Mouse (Mus musculus) liver, adult 2 months (tissue): ENCODE results near the gene Tmod4. TPM values are rescaled to one million over a fixed set of nuclear protein-coding genes. Genes with fewer than 3 reads are reported as not detected.

Experiments
- DNase-seq: peaks from one replicate; pipeline ENCODE4 v3.0.0-alpha.2; 2011; ENCODE audit warnings: low read depth, low spot score; ENCODE audit errors: extremely low read depth
- H3K27ac ChIP-seq: fragments of 200-500 bp; replicated peaks from 2 replicates; pipeline ENCODE4 v1.5.1; 2012; ENCODE audit warnings: low read depth, mild to moderate bottlenecking, control low read depth, inconsistent platforms, low read length; ENCODE audit not compliant: insufficient read depth
- H3K27me3 ChIP-seq: fragments of 200-500 bp; 2 replicates; pipeline ENCODE4 v1.6.1; 2012; ENCODE audit warnings: mild to moderate bottlenecking, moderate library complexity, low read length, inconsistent platforms; ENCODE audit not compliant: control insufficient read depth, insufficient read depth
- H3K36me3 ChIP-seq: fragments of 200-500 bp; 2 replicates; pipeline ENCODE4 v1.6.1; 2012; ENCODE audit warnings: low read length, inconsistent platforms; ENCODE audit not compliant: control insufficient read depth, insufficient read depth
- H3K4me1 ChIP-seq: fragments of 200-500 bp; 2 replicates; pipeline ENCODE4 v1.6.1; 2011; ENCODE audit warnings: low read length; ENCODE audit not compliant: control insufficient read depth, insufficient read depth
- H3K4me3 ChIP-seq: fragments of 200-500 bp; 2 replicates; pipeline ENCODE4 v1.5.1; 2011; ENCODE audit warnings: low read depth, mild to moderate bottlenecking, control low read depth, low read length, moderate library complexity; ENCODE audit not compliant: insufficient read depth
- H3K79me2 ChIP-seq: fragments of 200-500 bp; 2 replicates; pipeline ENCODE4 v1.6.1; 2012; ENCODE audit warnings: inconsistent platforms, mild to moderate bottlenecking, low read length, moderate library complexity; ENCODE audit not compliant: control insufficient read depth, insufficient read depth
- H3K9ac ChIP-seq: fragments of 200-500 bp; 2 replicates; pipeline ENCODE4 v1.6.1; 2012; ENCODE audit warnings: low read depth, mild to moderate bottlenecking, control low read depth, inconsistent platforms, low read length
- CTCF ChIP-seq: fragments of 200-500 bp; IDR thresholded peaks from 2 replicates; pipeline ENCODE4 v1.5.1; 2011; ENCODE audit warnings: low read depth, low read length, control low read depth
- POLR2A ChIP-seq: fragments of 200-500 bp; IDR thresholded peaks from 2 replicates; pipeline ENCODE4 v1.6.1; 2011; ENCODE audit warnings: low read length, control low read depth; ENCODE audit not compliant: insufficient read depth; ENCODE audit errors: extremely low read depth
- WGBS: fragments of 180-500 bp; shearing (Covaris S2); methylation state at CpG from one replicate; pipeline ENCODE4 v1.1.7; 2018; 5-methylcytosine and 5-hydroxymethylcytosine counted together
- polyA plus RNA-seq: library from polyadenylated mRNA; depleted of rRNA; stranded (reverse); fragments of >200 nt; gene quantifications from 2 replicates; pipeline ENCODE4 v1.2.3, GENCODE M21; 2012; rRNA removed
- total RNA-seq: library from RNA; depleted of rRNA; stranded (reverse); fragments of >200 nt; gene quantifications from 2 replicates; pipeline ENCODE4 v1.2.3, GENCODE M21; 2014; rRNA removed

The Tmod4 gene
- total RNA-seq = 0.65 TPM in 1 of 2 replicates, not detected in the other
- polyA plus RNA-seq = 0.25 TPM in 1 of 2 replicates, not detected in the other

DNA sequence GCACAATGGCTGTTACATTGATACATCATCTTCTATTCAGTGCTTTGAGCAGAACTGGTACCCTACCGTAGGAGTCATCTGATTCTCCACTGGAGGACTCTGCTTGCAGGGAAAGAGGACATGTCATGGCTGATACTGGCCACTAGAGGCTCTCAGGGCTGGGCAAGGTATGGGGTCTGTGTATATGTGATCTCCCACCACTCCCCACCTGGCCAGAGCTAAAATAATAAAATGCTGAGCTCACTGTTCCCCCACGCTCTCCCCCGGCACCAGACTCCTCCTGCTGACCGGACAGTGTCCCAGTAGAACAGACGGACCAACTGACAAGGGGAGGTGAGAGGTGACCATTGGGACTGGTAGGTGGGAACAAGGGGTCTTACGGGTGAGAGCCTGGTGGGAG lies at the start of gene Tmod4:
TSS of gene Tmod4 (plus strand) at position 231 of the 400 bp plus-strand sequence.
- H3K4me1 ChIP-seq = peaks cover 2% of the 10 kb centered on the region; the same call in 1 of the 2 replicates
- H3K9ac ChIP-seq = no peak within 1 kb of the TSS
- no peak within 1 kb of the TSS for H3K27ac ChIP-seq
- peaks cover 20% of the 10 kb centered on the region for H3K36me3 ChIP-seq
- DNase-seq = no peak
- no peaks in the 10 kb centered on the region for H3K79me2 ChIP-seq
- WGBS = 76% methylated on average over 6 of the region's 6 CpGs
- TF ChIP-seq CTCF (peak; percentile 48; the same call in 1 of the 2 replicates), POLR2A (no peak)
- no peak within 1 kb of the TSS for H3K4me3 ChIP-seq
- H3K27me3 ChIP-seq = no peaks in the 10 kb centered on the region

DNA sequence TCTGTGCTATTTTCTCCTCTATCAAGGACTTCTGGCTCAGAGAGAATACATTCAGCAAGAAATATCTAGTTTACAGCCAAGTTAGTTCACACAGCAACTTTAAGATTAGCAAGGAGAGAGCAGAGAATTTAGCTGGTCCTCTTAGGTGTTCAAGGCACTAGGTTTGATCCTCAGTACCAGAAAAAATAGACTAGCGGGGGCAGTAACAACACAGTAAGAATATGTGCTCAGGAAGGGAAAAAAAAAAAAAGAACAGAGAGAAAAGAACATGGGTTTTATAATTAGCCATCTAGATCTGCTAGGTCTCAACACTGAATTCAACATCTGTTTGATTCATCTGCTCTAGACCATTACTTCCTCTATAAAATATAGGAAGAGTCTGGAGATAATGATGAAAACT lies 36.2 kb upstream of the Tmod4 start:
- H3K9ac ChIP-seq = no peak overlapping the region
- no peak overlapping the region for H3K27ac ChIP-seq
- TF ChIP-seq CTCF (no peak), POLR2A (no peak)
- no peak overlapping the region for H3K4me3 ChIP-seq
- H3K27me3 ChIP-seq = no peaks in the 10 kb centered on the region
- 88% methylated on average over 1 of the region's 1 CpGs for WGBS
- H3K4me1 ChIP-seq = 0 out of 2 replicates have a peak, but pooled peaks cover 2% of the 10 kb centered on the region
- no peak for DNase-seq
- H3K79me2 ChIP-seq = no peaks in the 10 kb centered on the region; the same call in 1 of the 2 replicates
- no peaks in the 10 kb centered on the region for H3K36me3 ChIP-seq

DNA sequence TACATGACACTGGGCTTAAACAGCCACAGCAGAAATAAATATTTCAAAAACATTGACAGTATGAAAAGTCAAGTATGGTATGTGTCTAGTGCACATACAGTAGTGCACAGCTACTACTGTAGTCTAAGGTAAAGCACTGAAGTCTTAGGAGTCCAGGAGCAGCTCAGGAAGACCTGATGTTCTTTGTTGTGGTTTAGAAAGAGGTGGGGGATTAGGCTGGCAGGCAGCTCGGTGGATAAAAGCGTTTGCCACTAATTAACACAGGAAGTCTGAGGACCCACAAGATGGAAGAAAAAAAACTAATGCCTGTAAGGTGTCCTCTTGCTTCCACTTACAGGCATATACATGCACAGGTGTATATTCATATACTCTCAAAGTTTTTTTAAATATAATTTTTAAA lies 23.4 kb upstream of the Tmod4 start:
- 58% methylated on average over 2 of the region's 2 CpGs for WGBS
- Histone ChIP-seq H3K27ac (no peak overlapping the region), H3K4me1 (peaks cover 7% of the 10 kb centered on the region; the same call in 1 of the 2 replicates), H3K4me3 (no peak overlapping the region), H3K9ac (no peak overlapping the region), H3K27me3 (no peaks in the 10 kb centered on the region), H3K36me3 (peaks cover 8% of the 10 kb centered on the region; the same call in 1 of the 2 replicates), H3K79me2 (peaks cover 26% of the 10 kb centered on the region)
- TF ChIP-seq POLR2A = no peak
- TF ChIP-seq CTCF = no peak
- DNase-seq = no peak

DNA sequence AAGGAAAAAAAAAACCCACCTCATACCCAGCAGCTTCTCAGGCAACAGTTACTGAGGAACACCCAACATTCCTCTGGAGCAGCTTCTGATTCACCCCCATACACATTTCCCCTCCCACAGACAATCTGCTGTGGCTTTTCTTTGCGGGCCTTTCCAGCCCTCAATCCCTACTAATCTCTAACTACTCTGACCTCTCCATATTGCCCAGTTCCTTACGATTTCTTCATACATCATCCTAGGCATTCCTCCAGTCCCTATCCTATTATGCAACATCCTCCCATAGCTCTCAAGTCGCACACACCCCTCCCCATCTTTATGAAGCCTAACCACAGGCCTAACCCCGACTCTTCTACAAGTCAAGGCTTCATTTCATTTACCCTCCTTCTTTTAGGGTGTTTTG lies 19.2 kb upstream of the Tmod4 start:
- Histone ChIP-seq H3K27ac (no peak overlapping the region), H3K27me3 (no peaks in the 10 kb centered on the region), H3K4me1 (peaks cover 7% of the 10 kb centered on the region; the same call in 1 of the 2 replicates), H3K79me2 (peaks cover 23% of the 10 kb centered on the region), H3K9ac (peak overlapping the region; percentile 25; the same call in 1 of the 2 replicates), H3K36me3 (peaks cover 4% of the 10 kb centered on the region; the same call in 1 of the 2 replicates), H3K4me3 (peak overlapping the region; percentile 13; the same call in 1 of the 2 replicates)
- no peak for DNase-seq
- TF ChIP-seq CTCF (no peak), POLR2A (no peak)
- 18% methylated on average over 4 of the region's 4 CpGs for WGBS

DNA sequence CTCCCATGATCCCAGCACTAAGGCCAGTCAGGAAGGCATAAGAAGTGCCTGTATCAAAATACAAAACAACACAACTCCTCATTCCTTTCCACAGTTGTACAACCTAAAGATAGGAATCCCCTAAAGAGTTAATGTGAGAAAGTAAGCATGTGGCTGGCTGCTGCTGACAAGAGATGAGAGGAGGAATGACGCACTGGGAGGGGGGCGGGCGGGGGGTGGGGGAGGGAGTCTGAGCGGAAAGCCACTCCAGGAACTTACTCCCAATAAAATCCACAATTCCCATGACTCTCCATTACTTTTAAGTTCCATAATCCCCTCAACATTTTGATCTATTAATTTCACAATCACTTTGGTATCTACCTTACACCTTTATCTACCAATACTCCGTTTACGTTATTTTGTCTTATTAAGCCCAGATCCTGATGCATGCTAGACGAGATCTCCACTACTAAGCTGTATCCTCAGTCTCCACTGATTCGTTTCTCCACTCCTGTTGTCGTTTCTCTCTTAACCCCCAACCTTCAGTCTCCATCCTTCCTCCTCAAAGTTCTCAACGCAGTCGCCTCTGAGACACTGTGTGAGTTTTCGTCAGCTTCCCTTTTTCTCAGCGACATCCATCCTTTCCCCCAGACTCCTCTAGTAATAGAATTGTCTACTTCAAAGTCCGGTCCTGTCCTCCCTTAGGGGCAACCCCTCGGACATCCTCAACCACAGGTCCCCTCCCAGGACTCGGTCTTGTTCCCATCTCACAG lies 18.5 kb upstream of the Tmod4 start:
- Histone ChIP-seq H3K36me3 (peaks cover 4% of the 10 kb centered on the region; the same call in 1 of the 2 replicates), H3K79me2 (peaks cover 23% of the 10 kb centered on the region; the same call in 1 of the 2 replicates), H3K4me1 (peaks cover 7% of the 10 kb centered on the region; the same call in 1 of the 2 replicates), H3K27ac (peak overlapping the region; percentile 32), H3K27me3 (no peaks in the 10 kb centered on the region), H3K4me3 (peak overlapping the region; percentile 72), H3K9ac (peak overlapping the region; percentile 66)
- no peak for DNase-seq
- under 1% methylated on average over 16 of the region's 16 CpGs for WGBS
- TF ChIP-seq POLR2A (no peak), CTCF (no peak)
